Mouse (Mus musculus) urinary bladder, postnatal 0 days (tissue): ENCODE data around the gene Klhl6. TPM values are rescaled to one million over a fixed set of nuclear protein-coding genes. Genes with fewer than 3 reads are reported as not detected.

ENCODE experiments used
- polyA plus RNA-seq: library from polyadenylated mRNA; unstranded; fragments of >200 nt; fragmentation: Nextera tagmentation; extraction: Ambion mirVana; gene quantifications from 2 replicates; pipeline ENCODE4 v1.2.1, GENCODE M21; 2015

Gene Klhl6
- 3.7 and 6.5 TPM in 2 replicates for polyA plus RNA-seq

DNA sequence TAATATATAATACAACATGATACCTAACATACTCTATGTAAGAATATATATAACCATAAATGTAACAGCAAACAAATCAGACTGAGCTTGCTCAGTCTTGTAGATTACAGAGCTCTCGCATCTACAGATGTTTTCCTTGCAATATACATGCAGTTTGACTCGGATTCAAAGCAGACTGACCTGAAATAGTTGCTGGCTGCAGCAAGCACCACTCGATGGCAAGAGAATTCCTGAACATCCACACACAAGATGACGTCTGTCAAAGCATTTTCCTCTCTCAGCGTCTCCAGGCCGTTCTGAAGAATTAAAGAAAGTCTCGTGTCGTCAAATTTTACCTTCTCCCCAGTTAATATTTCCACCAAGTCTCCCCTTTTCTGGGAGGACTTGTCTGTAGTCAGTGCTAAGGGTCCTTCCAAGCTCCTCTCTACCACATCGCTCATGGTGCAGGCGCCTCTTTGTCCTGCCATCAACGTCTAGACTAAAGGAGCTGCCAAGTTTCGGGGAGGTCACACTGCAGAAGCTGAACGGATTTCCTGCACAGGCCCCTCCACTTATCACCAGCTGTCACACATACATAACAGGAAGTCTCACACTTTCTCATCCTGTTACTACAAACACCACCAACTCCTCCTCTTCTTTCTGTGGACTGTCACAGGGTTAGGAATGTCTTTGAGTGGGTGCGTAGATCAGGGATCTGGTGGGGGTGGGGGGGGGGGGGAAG is at the start of gene Klhl6:
Gene Klhl6 (minus strand): TSS at position 501 of the 721 bp plus-strand sequence.

Other genes with a start within 250 kb of the Klhl6 start
- 21.7 and 27.5 TPM in 2 replicates for gene B3gnt5, start 222.8 kb downstream of the Klhl6 start, polyA plus RNA-seq
- gene Klhl24, start 114.5 kb upstream of the Klhl6 start, polyA plus RNA-seq: 15.0 and 15.5 TPM in 2 replicates
- gene Yeats2, start 158.0 kb upstream of the Klhl6 start, polyA plus RNA-seq: 7.6 and 8.2 TPM in 2 replicates